Mouse (Mus musculus) C2C12 (cell line): ENCODE measurements at regions not wholly inside any gene's neighbourhood (a gene's known extent, or its start where the extent isn't known, plus 50 kb on each side); places are given as distances from the start of the nearest gene placed in this dataset.

Source experiments
- H3K27me3 ChIP-seq: one replicate; pipeline ENCODE4 v1.6.1; 2011; ENCODE audit not compliant: control insufficient read depth, insufficient read depth, insufficient read length
- H3K36me3 ChIP-seq: one replicate; pipeline ENCODE4 v1.6.1; 2011; ENCODE audit not compliant: control insufficient read depth, insufficient read depth
- H3K4me3 ChIP-seq: one replicate; pipeline ENCODE4 v1.5.1; 2011; ENCODE audit warnings: mild to moderate bottlenecking, control low read depth; ENCODE audit not compliant: poor library complexity, insufficient read depth, severe bottlenecking
- H3K79me2 ChIP-seq: one replicate; pipeline ENCODE4 v1.6.1; 2011; ENCODE audit not compliant: control insufficient read depth, insufficient read depth
- H3K79me3 ChIP-seq: one replicate; pipeline ENCODE4 v1.6.1; 2011; ENCODE audit warnings: low read depth, control low read depth
- H3ac ChIP-seq: one replicate; pipeline ENCODE3; 2011; ENCODE audit warnings: low read depth; ENCODE audit not compliant: control insufficient read depth, insufficient read length
- CEBPB ChIP-seq: IDR thresholded peaks from one replicate; pipeline ENCODE4 v1.6.1; 2011; ENCODE audit warnings: low read depth, mild to moderate bottlenecking, control low read depth, moderate library complexity
- CTCF ChIP-seq: IDR thresholded peaks from one replicate; pipeline ENCODE4 v1.5.1; 2011; ENCODE audit not compliant: control insufficient read depth, insufficient read depth, insufficient read length
- FOSL1 ChIP-seq: IDR thresholded peaks from one replicate; pipeline ENCODE4 v1.8.0; 2011; ENCODE audit warnings: mild to moderate bottlenecking, low read length; ENCODE audit not compliant: poor library complexity, insufficient read depth, severe bottlenecking
- MAX ChIP-seq: IDR thresholded peaks from one replicate; pipeline ENCODE4 v1.6.1; 2011; ENCODE audit warnings: mild to moderate bottlenecking, control low read depth
- MYOD1 ChIP-seq: IDR thresholded peaks from one replicate; pipeline ENCODE4 v1.6.1; 2011; ENCODE audit warnings: low read depth; ENCODE audit not compliant: control insufficient read depth, insufficient read length
- MYOG ChIP-seq: IDR thresholded peaks from one replicate; pipeline ENCODE4 v1.6.1; 2011; ENCODE audit not compliant: control insufficient read depth, insufficient read length; ENCODE audit errors: extremely low read depth
- USF1 ChIP-seq: IDR thresholded peaks from one replicate; pipeline ENCODE4 v1.6.1; 2011; ENCODE audit warnings: low read depth, mild to moderate bottlenecking, control low read depth, moderate library complexity

- Histone ChIP-seq H3K36me3 (no peaks in the 10 kb centered on the region), H3K79me2 (no peaks in the 10 kb centered on the region), H3K4me3 (no peak overlapping the region), H3ac (no peak overlapping the region), H3K27me3 (no peaks in the 10 kb centered on the region), H3K79me3 (no peaks in the 10 kb centered on the region)
- TF ChIP-seq USF1 (no peak), CTCF (no peak), MYOG (no peak), MYOD1 (no peak), MAX (no peak), FOSL1 (no peak)
Observed at GRCm38 (mm10) chr15:56077081-56077480, 1400.3 kb downstream of the Slc22a22 start.

GRCm38 (mm10) chr15:56076680-56077079 is 1400.7 kb downstream of the Slc22a22 start:
- Histone ChIP-seq H3ac (no peak overlapping the region), H3K79me2 (no peaks in the 10 kb centered on the region), H3K79me3 (no peaks in the 10 kb centered on the region), H3K36me3 (no peaks in the 10 kb centered on the region), H3K4me3 (no peak overlapping the region), H3K27me3 (no peaks in the 10 kb centered on the region)
- no peak for TF ChIP-seq MAX

- H3K79me2 ChIP-seq, result no peaks in the 10 kb centered on the region
- TF ChIP-seq MAX (no peak), CTCF (no peak)
- H3K27me3 ChIP-seq, result no peaks in the 10 kb centered on the region
- H3ac ChIP-seq, result no peak overlapping the region
- no peaks in the 10 kb centered on the region for H3K36me3 ChIP-seq
- H3K79me3 ChIP-seq, result no peaks in the 10 kb centered on the region
- H3K4me3 ChIP-seq, result no peak overlapping the region
Observed at GRCm38 (mm10) chr15:56069511-56069910, 1407.9 kb downstream of the Slc22a22 start.

- H3K79me2 ChIP-seq, result no peaks in the 10 kb centered on the region
- TF ChIP-seq CEBPB (no peak), MYOG (no peak), FOSL1 (no peak), MAX (no peak), USF1 (no peak), CTCF (no peak), MYOD1 (no peak)
- no peaks in the 10 kb centered on the region for H3K27me3 ChIP-seq
- H3K4me3 ChIP-seq, result no peak overlapping the region
- H3K36me3 ChIP-seq, result no peaks in the 10 kb centered on the region
- no peak overlapping the region for H3ac ChIP-seq
- no peaks in the 10 kb centered on the region for H3K79me3 ChIP-seq
Observed at GRCm38 (mm10) chr15:56067214-56067613, 1410.2 kb downstream of the Slc22a22 start.

- no peaks in the 10 kb centered on the region for H3K27me3 ChIP-seq
- TF ChIP-seq FOSL1 (no peak), USF1 (no peak), CEBPB (no peak), CTCF (no peak), MYOD1 (no peak), MYOG (no peak), MAX (no peak)
- H3K4me3 ChIP-seq, result no peak overlapping the region
- no peaks in the 10 kb centered on the region for H3K36me3 ChIP-seq
- H3ac ChIP-seq, result no peak overlapping the region
- H3K79me2 ChIP-seq, result no peaks in the 10 kb centered on the region
- H3K79me3 ChIP-seq, result no peaks in the 10 kb centered on the region
Observed at GRCm38 (mm10) chr15:56066540-56066939, 1410.9 kb downstream of the Slc22a22 start.

- no peaks in the 10 kb centered on the region for H3K36me3 ChIP-seq
- no peaks in the 10 kb centered on the region for H3K79me2 ChIP-seq
- H3K79me3 ChIP-seq, result no peaks in the 10 kb centered on the region
- TF ChIP-seq FOSL1 (no peak), MYOD1 (no peak), MAX (no peak), CEBPB (no peak), MYOG (no peak), USF1 (no peak), CTCF (no peak)
- no peaks in the 10 kb centered on the region for H3K27me3 ChIP-seq
- H3K4me3 ChIP-seq, result no peak overlapping the region
- no peak overlapping the region for H3ac ChIP-seq
Observed at GRCm38 (mm10) chr15:56065872-56066534, 1411.4 kb downstream of the Slc22a22 start.
